Mouse (Mus musculus) liver, embryonic 13.5 days (tissue): ENCODE measurements around the gene Mrpl1. TPM values are rescaled to one million over a fixed set of nuclear protein-coding genes. Genes with fewer than 3 reads are reported as not detected.

Source experiments
- ATAC-seq: fragments of 200-750 bp; cut with Nextera tagmentation; 2 replicates; pipeline ENCODE4 v1.8.0; 2017; ENCODE audit warnings: low read depth, mild to moderate bottlenecking, moderate number of reproducible peaks, moderate library complexity
- DNase-seq: peaks from one replicate; pipeline ENCODE4 v3.0.0; 2022
- H3K27ac ChIP-seq: fragments of 300-500 bp; sonication (generic); 2 replicates; pipeline ENCODE4 v1.5.1; 2015; ENCODE audit warnings: moderate library complexity, mild to moderate bottlenecking, inconsistent platforms
- H3K27me3 ChIP-seq: fragments of 300-500 bp; sonication (generic); 2 replicates; pipeline ENCODE4 v1.6.1; 2015; ENCODE audit warnings: mild to moderate bottlenecking, inconsistent platforms
- H3K36me3 ChIP-seq: fragments of 300-500 bp; sonication (generic); 2 replicates; pipeline ENCODE4 v1.6.1; 2015; ENCODE audit warnings: mild to moderate bottlenecking, inconsistent platforms
- H3K4me1 ChIP-seq: fragments of 300-500 bp; sonication (generic); replicated peaks from 2 replicates; pipeline ENCODE4 v1.6.1; 2015; ENCODE audit warnings: inconsistent platforms
- H3K4me2 ChIP-seq: fragments of 300-500 bp; sonication (generic); 2 replicates; pipeline ENCODE4 v1.6.1; 2015; ENCODE audit warnings: inconsistent platforms, mild to moderate bottlenecking, moderate library complexity
- H3K4me3 ChIP-seq: fragments of 300-500 bp; sonication (generic); replicated peaks from 2 replicates; pipeline ENCODE4 v1.5.1; 2015; ENCODE audit warnings: mild to moderate bottlenecking, inconsistent platforms
- H3K9ac ChIP-seq: fragments of 300-500 bp; sonication (generic); 2 replicates; pipeline ENCODE4 v1.6.1; 2015; ENCODE audit warnings: mild to moderate bottlenecking, inconsistent platforms
- H3K9me3 ChIP-seq: fragments of 300-500 bp; sonication (generic); replicated peaks from 2 replicates; pipeline ENCODE4 v1.6.1; 2016; ENCODE audit warnings: inconsistent platforms
- WGBS: fragments of 180-500 bp; shearing (Covaris S2); methylation state at CpG from one replicate; pipeline ENCODE4 v1.1.7; 2015; ENCODE audit not compliant: insufficient replicate concordance; 5-methylcytosine and 5-hydroxymethylcytosine counted together
- polyA plus RNA-seq: library from polyadenylated mRNA; unstranded; fragments of >200 nt; fragmentation: Nextera tagmentation; extraction: Ambion mirVana; gene quantifications from 2 replicates; pipeline ENCODE4 v1.2.1, GENCODE M21; 2015

Gene Mrpl1
- polyA plus RNA-seq, 1 experiment from 2014 or later, result 21.5 TPM

- Histone ChIP-seq H3K4me1 (no peaks in the 10 kb centered on the region), H3K4me2 (no peak overlapping the region), H3K4me3 (no peak overlapping the region), H3K9me3 (no peaks in the 10 kb centered on the region), H3K36me3 (0 out of 2 replicates have a peak, but pooled peaks cover 6% of the 10 kb centered on the region), H3K27me3 (no peaks in the 10 kb centered on the region), H3K27ac (no peak overlapping the region), H3K9ac (no peak overlapping the region)
- WGBS, result 54% methylated on average over 1 of the region's 1 CpGs
- DNase-seq (no peak), ATAC-seq (no peak)
These were observed 35.2 kb downstream of the Mrpl1 start for GRCm38 (mm10) chr5:96244511-96244910.

- no peak overlapping the region for H3K4me2 ChIP-seq
- no peak overlapping the region for H3K27ac ChIP-seq
- H3K36me3 ChIP-seq, result no peaks in the 10 kb centered on the region
- H3K27me3 ChIP-seq, result no peaks in the 10 kb centered on the region
- H3K4me3 ChIP-seq, result no peak overlapping the region
- no peak for DNase-seq
- no peaks in the 10 kb centered on the region for H3K9me3 ChIP-seq
- 74% methylated on average over 2 of the region's 2 CpGs for WGBS
- no peak for ATAC-seq
- H3K4me1 ChIP-seq, result no peaks in the 10 kb centered on the region
- H3K9ac ChIP-seq, result no peak overlapping the region
These were observed 44.7 kb downstream of the Mrpl1 start for GRCm38 (mm10) chr5:96253995-96254394.

- DNase-seq, result no peak
- WGBS, result 78% methylated on average over 3 of the region's 3 CpGs
- Histone ChIP-seq H3K9ac (no peak overlapping the region), H3K9me3 (no peaks in the 10 kb centered on the region), H3K4me2 (no peak overlapping the region), H3K36me3 (no peaks in the 10 kb centered on the region), H3K27me3 (no peaks in the 10 kb centered on the region), H3K27ac (no peak overlapping the region), H3K4me1 (no peaks in the 10 kb centered on the region), H3K4me3 (no peak overlapping the region)
- ATAC-seq, result no peak
These were observed 45.9 kb downstream of the Mrpl1 start for GRCm38 (mm10) chr5:96255166-96255565.

- Histone ChIP-seq H3K27me3 (no peaks in the 10 kb centered on the region), H3K36me3 (peaks cover 9% of the 10 kb centered on the region), H3K9ac (no peak overlapping the region), H3K4me2 (no peak overlapping the region), H3K27ac (no peak overlapping the region), H3K4me1 (no peaks in the 10 kb centered on the region), H3K9me3 (no peaks in the 10 kb centered on the region), H3K4me3 (no peak overlapping the region)
- ATAC-seq (no peak), DNase-seq (no peak)
- 84% methylated on average over 5 of the region's 5 CpGs for WGBS
These were observed 48.9 kb downstream of the Mrpl1 start for GRCm38 (mm10) chr5:96258210-96258609.

- ATAC-seq (no peak), DNase-seq (no peak)
- WGBS, result 50% methylated on average over 3 of the region's 3 CpGs
- H3K9ac ChIP-seq, result no peak overlapping the region
- H3K27me3 ChIP-seq, result no peaks in the 10 kb centered on the region
- no peak overlapping the region for H3K27ac ChIP-seq
- no peak overlapping the region for H3K4me2 ChIP-seq
- H3K36me3 ChIP-seq, result peaks cover 11% of the 10 kb centered on the region
- H3K9me3 ChIP-seq, result no peaks in the 10 kb centered on the region
- H3K4me1 ChIP-seq, result no peaks in the 10 kb centered on the region
- no peak overlapping the region for H3K4me3 ChIP-seq
These were observed 57.9 kb downstream of the Mrpl1 start for GRCm38 (mm10) chr5:96267017-96267702.

- Histone ChIP-seq H3K9ac (no peak overlapping the region), H3K4me2 (no peak overlapping the region), H3K27me3 (no peaks in the 10 kb centered on the region), H3K4me1 (no peaks in the 10 kb centered on the region), H3K36me3 (no peaks in the 10 kb centered on the region), H3K4me3 (no peak overlapping the region), H3K27ac (no peak overlapping the region), H3K9me3 (no peaks in the 10 kb centered on the region)
- ATAC-seq (no peak), DNase-seq (no peak)
- 81% methylated on average over 6 of the region's 6 CpGs for WGBS
These were observed 61.8 kb downstream of the Mrpl1 start for GRCm38 (mm10) chr5:96271070-96271469.

GRCm38 (mm10) chr5:96305786-96306185 is 96.5 kb downstream of the Mrpl1 start:
- 65% methylated on average over 8 of the region's 8 CpGs for WGBS
- Histone ChIP-seq H3K36me3 (no peaks in the 10 kb centered on the region), H3K4me3 (no peak overlapping the region), H3K4me2 (no peak overlapping the region), H3K9ac (no peak overlapping the region), H3K27me3 (no peaks in the 10 kb centered on the region), H3K9me3 (no peaks in the 10 kb centered on the region), H3K27ac (no peak overlapping the region), H3K4me1 (no peaks in the 10 kb centered on the region)
- DNase-seq (no peak), ATAC-seq (no peak)

- H3K9ac ChIP-seq, result no peak overlapping the region
- ATAC-seq (no peak), DNase-seq (no peak)
- H3K4me2 ChIP-seq, result no peak overlapping the region
- H3K27ac ChIP-seq, result no peak overlapping the region
- 52% methylated on average over 1 of the region's 1 CpGs for WGBS
- no peaks in the 10 kb centered on the region for H3K27me3 ChIP-seq
- no peaks in the 10 kb centered on the region for H3K4me1 ChIP-seq
- no peak overlapping the region for H3K4me3 ChIP-seq
- H3K9me3 ChIP-seq, result no peaks in the 10 kb centered on the region
- no peaks in the 10 kb centered on the region for H3K36me3 ChIP-seq
These were observed 97.0 kb downstream of the Mrpl1 start for GRCm38 (mm10) chr5:96306271-96306670.

GRCm38 (mm10) chr5:96306826-96307225 is 97.5 kb downstream of the Mrpl1 start:
- Histone ChIP-seq H3K27ac (no peak overlapping the region), H3K4me2 (no peak overlapping the region), H3K4me1 (no peaks in the 10 kb centered on the region), H3K36me3 (no peaks in the 10 kb centered on the region), H3K9me3 (no peaks in the 10 kb centered on the region), H3K27me3 (no peaks in the 10 kb centered on the region), H3K9ac (no peak overlapping the region), H3K4me3 (no peak overlapping the region)
- DNase-seq (no peak), ATAC-seq (no peak)
- WGBS, result 59% methylated on average over 5 of the region's 5 CpGs

GRCm38 (mm10) chr5:96308086-96308485 is 98.8 kb downstream of the Mrpl1 start:
- WGBS, result 76% methylated on average over 13 of the region's 13 CpGs

GRCm38 (mm10) chr5:96308645-96309044 is 99.4 kb downstream of the Mrpl1 start:
- Histone ChIP-seq H3K27ac (no peak overlapping the region), H3K9me3 (no peaks in the 10 kb centered on the region), H3K4me2 (no peak overlapping the region), H3K27me3 (no peaks in the 10 kb centered on the region), H3K4me1 (no peaks in the 10 kb centered on the region), H3K4me3 (no peak overlapping the region), H3K36me3 (no peaks in the 10 kb centered on the region), H3K9ac (no peak overlapping the region)
- 79% methylated on average over 5 of the region's 5 CpGs for WGBS
- ATAC-seq (no peak), DNase-seq (no peak)

More at GRCm38 (mm10) chr5:96308086-96308485, 98.8 kb downstream of the Mrpl1 start:
- no peaks in the 10 kb centered on the region for H3K9me3 ChIP-seq
- H3K4me1 ChIP-seq, result no peaks in the 10 kb centered on the region
- no peaks in the 10 kb centered on the region for H3K27me3 ChIP-seq
- no peak overlapping the region for H3K27ac ChIP-seq
- no peaks in the 10 kb centered on the region for H3K36me3 ChIP-seq
- no peak overlapping the region for H3K4me3 ChIP-seq
- H3K9ac ChIP-seq, result no peak overlapping the region
- no peak for DNase-seq
- no peak for ATAC-seq
- H3K4me2 ChIP-seq, result no peak overlapping the region

GRCm38 (mm10) chr5:96309566-96309965 is 100.3 kb downstream of the Mrpl1 start:
- DNase-seq, result no peak
- WGBS, result 63% methylated on average over 5 of the region's 5 CpGs
- no peaks in the 10 kb centered on the region for H3K36me3 ChIP-seq
- H3K27ac ChIP-seq, result no peak overlapping the region
- no peaks in the 10 kb centered on the region for H3K9me3 ChIP-seq
- no peaks in the 10 kb centered on the region for H3K27me3 ChIP-seq
- no peak overlapping the region for H3K4me2 ChIP-seq
- ATAC-seq, result no peak
- H3K9ac ChIP-seq, result no peak overlapping the region
- H3K4me1 ChIP-seq, result no peaks in the 10 kb centered on the region
- H3K4me3 ChIP-seq, result no peak overlapping the region
